Mouse (Mus musculus) layer of hippocampus, postnatal 14 days (tissue): Measurements from ENCODE around the gene Dnajc2. TPM values are rescaled to one million over a fixed set of nuclear protein-coding genes. Genes with fewer than 3 reads are reported as not detected.

Source experiments
- total RNA-seq, 2 experiments: library from RNA; stranded (reverse); gene quantifications; 2 replicates each; pipeline ENCODE4 v1.2.3; 2021

Gene Dnajc2
- total RNA-seq, 2 experiments from 2014 or later: 27.9 to 33.2 TPM

Other genes starting within 250 kb of the Dnajc2 start
- gene Lrrc17, start 241.7 kb downstream of the Dnajc2 start, total RNA-seq: under 1 TPM; 0.35 to 0.64 TPM
- under 1 TPM; 0.17 to 0.41 TPM for gene Fbxl13, start 139.6 kb downstream of the Dnajc2 start, total RNA-seq
- gene Armc10, start 139.4 kb downstream of the Dnajc2 start, total RNA-seq: 10 to 100 TPM; 23.9 to 24.9 TPM
- 10 to 100 TPM; 11.6 to 13.0 TPM for gene Napepld, start 83.9 kb downstream of the Dnajc2 start, total RNA-seq
- gene Pmpcb, start 48.1 kb downstream of the Dnajc2 start, total RNA-seq: 10 to 100 TPM; 59.3 to 67.1 TPM
- 100 to 1,000 TPM; 116 to 119 TPM for gene Psmc2, start within 50 bp of the Dnajc2 start, total RNA-seq
- under 1 TPM; 0.14 to 0.24 TPM for gene Slc26a5, start 80.4 kb upstream of the Dnajc2 start, total RNA-seq